Mouse (Mus musculus) right cerebral cortex, adult 18-20 months (tissue): ENCODE results near the gene Fdxr.

Experiments
- DNase-seq: peaks from one replicate; pipeline ENCODE4 v3.0.0; 2022; ENCODE audit warnings: mixed read lengths

The Fdxr gene

DNA sequence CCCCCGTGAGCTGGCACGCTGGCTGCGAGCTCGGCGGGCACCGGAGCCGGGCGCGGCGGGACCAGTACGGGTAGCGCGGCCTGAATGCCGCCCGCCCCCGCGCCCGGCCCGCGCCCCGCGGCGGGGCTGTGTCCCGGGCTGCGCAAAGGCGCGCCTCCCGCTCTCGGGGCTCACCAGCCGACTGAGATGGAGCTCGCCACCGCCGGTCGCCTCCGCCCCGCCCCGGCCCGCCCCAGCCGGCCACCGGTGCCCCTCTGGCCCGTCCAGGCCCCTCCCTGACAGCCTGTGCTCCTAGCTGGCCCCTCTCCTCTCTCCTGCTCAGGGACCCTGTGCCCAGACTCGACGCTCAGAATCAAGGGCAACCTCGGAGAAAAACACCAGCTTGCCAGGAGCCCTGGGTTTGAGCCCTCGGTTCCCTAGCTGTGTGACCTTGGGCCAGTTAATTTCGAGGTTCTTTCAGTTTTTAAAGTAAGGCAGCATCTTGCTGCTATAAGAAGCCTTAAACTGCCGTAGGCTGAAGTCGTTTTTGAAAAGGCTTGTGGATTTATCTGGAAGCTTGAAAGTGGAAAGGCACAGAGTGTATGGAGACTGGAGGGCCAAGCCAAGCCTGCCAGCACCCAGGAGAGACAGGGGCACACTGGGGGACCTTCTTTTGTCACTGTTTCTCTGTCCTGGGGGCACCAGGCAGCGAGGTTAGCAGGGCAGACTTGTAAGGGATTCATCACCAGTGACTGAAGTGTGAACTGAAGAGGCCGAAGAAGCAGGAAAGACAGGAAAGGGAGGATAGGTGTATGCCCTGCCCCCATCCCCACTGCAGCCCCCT is 9.6 kb downstream of the Fdxr start, which contains the start of gene Grin2c:
Gene Grin2c (minus strand): TSS at position 183 of the 823 bp plus-strand sequence.
- no peak for DNase-seq

- no peak for DNase-seq
Observed at GRCm38 (mm10) chr11:115266400-115266778, 10.5 kb downstream of the Fdxr start.

DNA sequence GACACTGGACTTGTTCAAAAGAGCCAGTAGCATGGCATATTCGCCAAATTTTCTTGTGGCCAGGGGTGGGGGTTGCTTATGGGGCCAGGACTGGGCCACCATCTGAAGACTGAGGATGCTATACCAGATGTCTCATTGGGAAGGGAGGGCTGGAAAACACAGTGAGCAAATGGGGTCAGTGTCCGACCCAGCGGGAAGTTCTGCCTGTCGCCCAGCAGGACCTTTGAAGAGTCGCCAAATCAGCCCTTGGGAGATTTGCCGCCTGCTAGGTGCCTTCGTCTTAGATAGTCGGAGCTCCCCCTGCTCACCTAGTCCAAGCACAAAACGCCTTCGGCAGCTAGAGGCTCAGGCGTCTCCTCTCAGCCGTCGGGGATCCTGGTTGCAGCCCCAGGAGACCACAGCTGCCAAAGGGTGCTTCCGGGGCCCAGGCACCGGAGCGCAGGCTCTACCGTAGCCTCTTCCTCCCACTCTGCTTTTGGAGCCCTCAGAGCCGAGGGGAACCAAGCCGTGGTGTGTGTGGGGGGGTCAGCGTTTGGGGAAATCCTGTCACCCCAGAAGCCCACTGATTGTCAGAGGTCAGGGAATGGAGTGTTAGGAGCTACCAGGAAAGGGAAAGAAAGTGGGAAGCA is 11.0 kb downstream of the Fdxr start:
- DNase-seq, result no peak

DNA sequence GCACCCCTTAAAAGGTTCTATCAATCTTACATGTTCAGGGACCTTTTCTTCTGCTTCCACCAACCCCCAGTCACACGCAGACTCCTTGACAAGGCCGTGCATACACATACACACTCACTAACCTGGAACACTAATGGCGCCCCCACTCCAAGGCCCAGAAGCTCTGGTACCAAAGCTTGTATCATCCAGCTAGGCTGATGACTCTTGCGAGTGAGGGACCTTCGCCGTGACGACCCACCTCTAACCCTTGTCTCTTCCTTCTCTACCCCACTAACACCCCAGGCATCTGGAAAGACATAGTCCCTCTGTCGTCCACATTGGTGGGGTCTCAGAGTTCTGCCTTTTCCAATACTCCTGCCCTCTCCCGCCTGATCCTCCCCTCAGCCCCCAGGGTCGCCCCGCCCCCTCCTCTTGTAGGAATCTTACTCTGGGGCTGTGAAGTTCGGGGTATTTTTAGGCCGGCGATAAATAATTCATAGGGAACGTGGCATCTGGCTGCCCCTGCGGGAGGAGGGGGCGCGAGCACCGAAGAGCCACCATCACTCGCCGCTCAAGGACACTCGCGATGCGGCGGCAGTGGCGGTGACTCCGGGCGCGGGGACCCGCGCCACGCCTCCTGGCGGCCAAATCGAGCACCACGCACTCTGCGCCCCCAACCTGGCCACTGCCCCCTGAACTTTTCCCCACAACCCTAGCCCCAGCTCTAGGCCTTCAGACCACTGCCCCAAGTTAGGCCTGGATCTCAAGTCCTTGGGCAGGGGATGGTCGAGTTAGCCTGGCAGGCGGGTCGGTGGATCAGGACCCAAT is 11.8 kb downstream of the Fdxr start:
- DNase-seq, result no peak

DNA sequence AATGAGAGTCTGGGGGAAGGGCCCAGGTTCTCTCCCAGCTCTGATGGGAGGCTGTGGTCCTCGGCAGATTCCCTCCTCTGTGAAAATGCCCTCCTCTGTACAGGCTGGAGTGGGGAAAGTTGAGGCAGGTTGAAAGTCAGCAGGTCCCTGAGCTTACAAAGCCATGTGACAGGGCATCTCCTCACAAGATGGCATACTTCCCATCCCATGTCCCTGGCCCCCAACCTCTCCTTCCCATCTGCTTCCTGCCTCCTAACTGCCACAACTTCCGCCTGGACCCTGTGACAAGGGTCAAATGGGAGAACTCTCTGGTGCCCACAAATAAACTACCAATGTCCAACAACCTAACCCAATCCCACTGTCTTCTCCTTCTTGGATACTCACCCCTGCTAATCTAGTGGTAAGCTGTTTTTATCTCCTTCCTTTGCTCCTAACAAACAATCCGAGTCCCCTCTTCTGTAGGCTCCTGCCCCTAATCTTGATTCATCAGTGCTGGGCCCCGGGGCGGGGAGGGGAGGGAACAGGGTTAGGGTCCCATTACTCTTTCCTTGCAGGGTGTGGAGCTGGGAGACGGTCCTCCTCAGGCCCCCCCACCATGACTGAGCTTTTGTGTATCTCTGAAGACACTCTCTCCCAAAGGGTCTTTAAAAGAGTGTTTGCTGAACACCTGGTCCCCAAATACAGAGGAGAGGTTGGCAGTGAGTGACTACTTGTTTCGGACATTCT is 12.6 kb downstream of the Fdxr start:
- no peak for DNase-seq

DNA sequence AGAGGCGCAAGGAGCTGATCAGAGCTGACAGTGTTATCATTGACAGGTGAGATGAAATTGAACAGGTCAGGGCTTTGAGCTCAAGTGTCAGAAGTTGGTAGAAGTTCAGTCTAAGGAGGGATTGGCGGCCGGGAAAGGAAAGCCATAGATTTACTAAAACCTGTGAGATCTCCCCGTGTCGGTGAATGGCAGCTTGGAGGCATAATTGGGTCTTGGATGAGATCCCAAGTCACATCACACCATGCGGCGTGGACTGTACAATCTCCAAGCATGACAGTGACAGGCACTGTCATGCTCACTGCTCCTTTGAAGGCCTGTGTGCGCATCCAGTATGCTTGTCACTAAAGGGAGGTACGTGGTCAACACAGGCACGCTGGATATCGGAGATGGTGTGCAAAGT is 13.9 kb downstream of the Fdxr start:
- DNase-seq, result no peak

- no peak for DNase-seq
Observed at GRCm38 (mm10) chr11:115259134-115259533, 17.7 kb downstream of the Fdxr start.

- DNase-seq, result no peak
Observed at GRCm38 (mm10) chr11:115257775-115258510, 18.9 kb downstream of the Fdxr start.

DNA sequence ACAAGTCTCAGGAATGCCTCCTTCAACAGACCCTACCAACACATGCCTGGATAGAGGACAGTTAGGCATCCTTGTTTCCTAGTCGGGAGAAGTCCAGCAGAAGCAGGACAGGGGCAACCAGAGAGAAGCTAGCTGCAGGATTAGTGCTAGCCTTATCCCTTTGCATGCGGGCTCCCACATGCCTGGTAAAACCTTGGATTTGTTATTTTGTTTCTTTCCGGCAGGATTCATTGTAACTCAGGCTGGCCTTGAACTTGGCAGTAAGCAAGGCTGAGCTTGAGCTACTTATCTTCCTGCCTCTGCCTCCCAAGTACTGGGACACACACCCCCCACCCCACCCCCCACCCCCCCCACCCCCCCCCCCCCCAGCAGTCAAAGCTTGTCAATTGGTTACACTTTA is 25.6 kb downstream of the Fdxr start:
- DNase-seq, result no peak

- no peak for DNase-seq
Observed at GRCm38 (mm10) chr11:115250405-115251090, 26.3 kb downstream of the Fdxr start.

DNA sequence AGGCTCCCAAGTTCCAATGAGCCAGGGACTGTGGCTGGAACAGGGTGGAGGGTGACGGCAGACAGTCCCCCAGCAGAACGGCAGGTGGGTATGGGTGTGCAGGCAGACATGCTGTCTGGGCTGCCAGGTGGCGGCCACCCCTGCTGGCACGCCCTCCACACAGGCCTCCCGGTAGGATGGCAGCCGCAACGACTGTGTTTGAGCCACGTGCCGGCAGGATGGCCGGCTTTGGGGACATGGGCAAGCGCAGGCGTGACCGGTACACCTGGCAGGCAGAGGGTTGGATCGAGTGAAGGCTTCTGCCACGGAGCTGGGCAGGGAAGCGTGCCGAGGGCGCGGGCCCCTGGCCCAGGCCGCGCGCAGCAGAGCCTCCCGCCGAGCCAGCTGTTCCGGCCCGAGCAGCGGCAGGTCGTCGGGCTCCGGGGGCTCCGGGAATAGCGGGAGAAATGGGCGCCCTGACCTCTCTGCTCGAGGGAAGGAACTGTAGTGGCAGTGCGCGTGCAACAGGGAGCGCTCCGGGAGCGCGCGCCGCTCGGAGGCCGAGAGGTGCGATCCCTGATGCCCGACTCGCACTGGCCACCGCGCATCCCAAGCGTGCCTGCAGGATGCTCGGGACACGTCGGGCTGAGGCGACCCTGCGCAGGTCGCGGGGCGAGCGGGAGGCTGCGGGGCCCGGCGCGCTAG is 27.0 kb downstream of the Fdxr start:
- no peak for DNase-seq

GRCm38 (mm10) chr11:115247945-115248344 is 28.9 kb downstream of the Fdxr start:
- no peak for DNase-seq

- DNase-seq, result no peak
Observed at GRCm38 (mm10) chr11:115247240-115247639, 29.6 kb downstream of the Fdxr start.

DNA sequence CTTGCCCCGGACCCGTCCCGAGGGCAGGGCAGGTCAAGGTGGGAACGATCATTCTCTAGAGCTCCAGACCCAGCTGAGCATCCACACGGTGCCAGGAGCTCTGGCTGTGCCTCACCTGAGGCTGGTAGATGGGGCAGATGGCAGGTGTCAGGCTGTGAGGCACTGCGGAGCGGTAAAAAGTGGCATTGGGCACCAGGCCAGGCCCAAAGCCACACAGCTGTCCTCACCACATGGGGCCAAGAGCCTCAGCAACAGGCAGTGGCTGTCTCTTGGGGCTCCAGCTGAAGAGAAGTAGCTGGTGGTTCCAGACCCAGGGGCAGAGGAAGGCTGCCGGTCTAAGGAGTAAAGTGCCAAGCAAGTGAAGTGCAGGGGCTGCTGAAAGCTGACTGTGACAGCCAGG is 30.5 kb downstream of the Fdxr start:
- no peak for DNase-seq

- DNase-seq, result no peak
Observed at GRCm38 (mm10) chr11:115244840-115245239, 32.0 kb downstream of the Fdxr start.

DNA sequence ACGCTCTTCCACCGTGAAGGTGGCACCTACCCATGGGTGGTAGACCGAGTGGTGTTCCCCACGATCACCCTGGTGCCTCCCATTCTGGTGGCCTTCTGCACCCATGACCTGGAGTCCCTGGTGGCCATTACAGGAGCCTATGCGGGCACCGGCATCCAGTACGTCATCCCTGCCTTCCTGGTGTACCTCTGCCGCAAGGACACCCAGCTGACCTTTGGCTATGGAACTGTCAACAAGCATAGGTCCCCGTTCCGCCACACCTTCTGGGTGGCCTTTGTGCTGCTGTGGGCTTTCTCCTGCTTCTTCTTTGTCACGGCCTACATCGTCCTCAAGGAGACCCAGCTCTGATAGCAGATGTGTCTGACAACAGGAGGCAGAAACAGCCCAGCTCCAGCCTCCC is 33.1 kb downstream of the Fdxr start:
- DNase-seq, result no peak

DNA sequence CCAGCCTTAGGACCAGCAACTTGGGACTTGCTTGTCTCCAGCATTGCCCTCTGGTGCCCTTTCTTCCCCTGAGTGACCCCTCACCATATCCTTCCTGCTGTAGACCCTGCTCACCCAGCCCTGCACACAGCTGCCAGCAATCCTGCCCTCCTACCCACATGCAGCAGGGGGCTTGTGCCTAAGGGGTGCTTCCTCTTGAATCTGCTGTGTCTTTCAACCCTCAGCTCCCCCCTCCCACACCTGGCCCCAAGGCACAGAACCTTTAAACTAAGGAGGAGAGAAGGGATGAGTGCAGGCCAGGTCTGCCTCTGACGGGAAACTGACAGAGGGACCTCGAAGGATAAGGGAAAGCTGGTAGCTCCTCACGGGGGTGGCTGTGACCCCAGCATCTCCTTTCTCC is 34.1 kb downstream of the Fdxr start:
- no peak for DNase-seq

GRCm38 (mm10) chr11:115241402-115241801 is 35.4 kb downstream of the Fdxr start:
- no peak for DNase-seq

- no peak for DNase-seq
Observed at GRCm38 (mm10) chr11:115236570-115236969, 40.3 kb downstream of the Fdxr start.

- DNase-seq, result no peak
Observed at GRCm38 (mm10) chr11:115234320-115235044, 42.4 kb downstream of the Fdxr start.
